Mouse (Mus musculus): ENCODE results near the gene Galnt7.

Gene Galnt7

DNA sequence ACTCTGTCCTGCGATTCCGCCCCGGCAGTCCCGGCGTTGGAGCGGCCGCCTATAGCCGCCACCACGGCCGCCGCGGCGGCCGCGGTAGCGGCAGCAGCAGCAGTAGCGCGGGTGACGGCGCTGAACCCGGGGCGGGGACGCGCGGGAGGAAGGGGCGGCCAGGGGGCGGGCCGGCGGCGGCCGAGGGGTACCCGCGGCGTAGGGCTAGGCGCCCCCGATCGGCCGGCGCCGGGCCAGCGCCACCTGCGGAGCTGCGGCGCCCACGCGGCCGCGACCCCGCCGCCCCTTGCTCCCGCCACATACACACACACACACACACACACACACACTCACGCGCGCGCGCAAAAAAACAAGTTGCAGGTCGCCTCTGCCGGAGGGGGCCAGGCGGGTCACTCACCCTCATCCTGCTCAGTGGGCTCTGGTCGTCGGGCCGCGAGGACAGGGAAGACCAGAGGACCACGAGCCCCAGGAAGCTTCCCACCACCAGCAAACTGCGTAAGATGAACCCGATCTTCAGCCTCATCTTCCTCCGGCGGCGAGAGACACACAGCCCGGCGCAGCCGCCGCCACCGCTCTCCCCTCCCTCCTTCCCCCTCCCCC lies at the start of gene Galnt7:
Gene Galnt7 (minus strand): TSS at position 577 of the 600 bp plus-strand sequence.
- DNase-seq: peak; percentile 69

DNA sequence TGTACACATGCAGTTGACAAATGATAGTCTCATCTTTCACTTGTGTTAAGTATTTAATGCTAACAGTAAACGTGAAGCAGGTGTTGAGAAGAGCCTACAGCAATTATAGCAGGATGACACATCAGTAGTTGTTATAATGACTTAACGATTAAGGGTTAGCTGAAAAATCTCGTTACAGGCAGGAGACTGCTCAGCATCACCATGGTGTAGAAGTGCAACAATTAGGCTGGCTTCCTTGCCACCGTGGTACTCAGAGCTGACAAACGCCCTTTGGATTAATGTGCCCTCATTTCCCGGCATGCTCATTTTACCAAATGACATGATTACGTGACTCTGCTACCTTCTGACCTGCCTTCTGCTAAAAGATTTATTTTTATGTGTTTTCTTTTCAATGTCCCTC lies 35.8 kb upstream of the Galnt7 start:
- no peak for DNase-seq

DNA sequence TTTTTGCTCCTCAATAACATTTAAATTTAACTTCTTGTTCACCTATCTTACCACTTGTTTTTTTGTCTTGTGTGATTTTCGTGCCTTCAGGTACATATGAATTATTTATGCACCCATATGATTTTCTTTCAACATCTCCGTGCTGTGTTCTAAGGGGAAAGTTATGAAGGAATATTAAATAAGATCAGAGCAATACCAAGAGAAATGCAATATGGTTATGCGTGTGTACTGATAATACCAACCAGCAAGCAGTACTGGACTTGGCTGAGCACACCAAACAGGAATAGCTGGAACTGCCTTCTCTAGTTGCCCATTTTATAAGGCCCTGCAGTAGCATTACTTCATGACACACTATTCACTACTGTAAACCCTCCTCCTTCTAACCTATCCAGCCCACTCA lies 33.0 kb upstream of the Galnt7 start:
- DNase-seq: no peak

DNA sequence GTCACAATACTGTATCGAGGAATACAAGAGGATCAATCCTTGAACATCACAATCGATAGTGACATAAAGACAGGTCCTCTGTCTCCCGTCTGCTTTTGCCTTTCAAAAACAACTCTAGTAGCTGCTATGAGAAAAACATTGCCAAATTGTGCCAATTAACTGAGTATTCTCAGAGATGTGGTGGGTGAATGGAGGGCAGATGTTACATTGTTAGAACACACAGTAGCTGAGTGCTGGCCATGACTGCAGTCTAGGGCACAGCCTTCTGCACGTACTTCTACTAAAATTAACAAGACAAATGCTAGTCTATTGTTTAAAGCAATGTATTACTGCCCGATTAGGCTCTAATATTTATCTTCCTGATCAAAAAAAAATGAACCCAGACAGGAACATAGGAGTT lies 27.2 kb upstream of the Galnt7 start:
- no peak for DNase-seq

DNA sequence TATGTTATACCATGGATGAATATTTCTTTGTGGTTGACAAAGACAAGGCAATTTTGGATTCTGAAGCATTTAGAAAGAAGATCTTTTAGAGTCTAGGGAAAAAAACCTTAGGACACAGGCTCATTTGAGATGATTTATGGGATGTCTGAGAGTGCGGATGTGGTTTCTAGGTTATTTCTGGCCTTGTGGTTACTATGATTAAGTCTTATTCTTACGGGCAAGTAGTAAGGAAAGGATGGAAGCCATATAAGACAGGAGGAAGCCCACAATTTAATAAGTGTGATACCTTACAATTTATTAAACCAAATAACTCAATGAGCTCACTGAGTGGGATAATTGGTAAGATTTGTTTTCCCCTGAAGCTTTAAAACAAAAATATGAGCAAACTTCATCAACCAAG lies 11.3 kb upstream of the Galnt7 start:
- DNase-seq: no peak

DNA sequence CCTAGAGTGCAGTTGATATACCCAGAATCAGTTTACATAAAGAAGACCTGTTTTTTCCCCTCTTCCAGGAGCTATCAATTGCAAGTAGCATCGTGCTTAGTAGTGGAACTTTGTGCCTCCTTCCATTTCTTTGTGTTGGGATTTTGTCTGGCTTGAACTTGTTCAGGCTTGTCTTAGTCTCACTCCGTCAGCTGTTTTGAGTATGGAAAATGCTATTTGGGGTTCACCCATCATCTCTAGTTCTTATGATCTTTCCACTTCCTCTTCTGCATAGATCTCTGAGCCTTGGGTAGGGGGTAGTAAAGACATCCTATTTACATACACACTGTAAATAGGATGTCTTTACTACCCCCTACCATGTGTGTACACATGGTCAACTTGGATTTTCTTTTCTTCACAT lies 7.2 kb upstream of the Galnt7 start:
- no peak for DNase-seq

DNA sequence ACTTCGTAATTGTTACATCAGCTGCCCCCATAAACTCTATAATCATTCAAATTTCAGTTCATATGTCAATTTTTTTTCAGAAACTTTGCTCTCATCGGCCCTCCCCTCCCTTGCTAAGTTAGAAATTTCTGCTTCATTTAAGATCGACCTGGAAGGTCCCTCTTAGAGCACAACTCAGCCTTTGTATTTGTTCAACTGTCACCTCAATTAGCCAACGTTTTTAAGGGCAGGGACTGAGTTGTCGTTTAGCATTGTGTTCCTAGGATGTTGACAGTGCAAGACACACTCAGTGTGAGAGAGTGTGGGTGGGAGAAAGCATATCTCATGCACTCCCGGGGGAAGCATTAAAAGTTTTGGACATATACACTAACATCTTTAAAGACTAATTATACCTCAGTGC lies 3.6 kb upstream of the Galnt7 start:
- no peak for DNase-seq

DNA sequence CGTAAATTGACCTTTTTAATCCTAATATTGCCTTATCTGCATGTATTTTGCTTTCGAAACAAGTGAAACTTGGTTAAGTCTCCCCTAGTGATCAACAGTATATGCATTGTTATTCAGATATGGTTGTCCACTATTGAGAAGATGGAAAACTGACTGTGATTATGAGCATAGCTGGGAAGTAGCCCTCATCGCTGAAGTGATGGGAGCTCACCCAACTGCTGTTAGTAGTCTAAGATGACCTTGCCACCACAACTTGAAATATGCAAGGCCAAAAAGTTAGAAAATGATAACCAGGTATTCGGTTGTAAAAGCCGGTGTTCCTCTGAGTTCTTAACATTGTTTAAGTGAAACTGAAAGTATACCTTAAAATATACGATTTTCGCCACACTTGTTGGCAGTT lies 1.3 kb upstream of the Galnt7 start:
- DNase-seq: no peak

DNA sequence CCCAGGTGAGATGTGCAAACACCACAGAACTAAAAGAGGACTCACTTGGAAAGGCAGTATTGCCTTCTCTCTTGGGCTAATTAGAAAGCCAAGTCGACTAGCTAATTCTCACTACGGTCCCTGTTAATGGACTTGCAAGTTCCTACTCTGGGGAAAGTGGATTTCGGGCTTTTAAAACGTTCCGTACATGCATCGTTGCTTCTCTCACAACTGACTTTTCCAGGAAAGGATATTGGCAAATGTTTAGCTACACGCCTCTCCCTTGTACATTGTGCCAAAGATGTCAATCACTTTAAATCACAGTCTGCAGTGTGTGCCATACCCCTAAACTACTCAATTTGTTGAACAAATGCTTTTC lies 915 bp upstream of the Galnt7 start:
- DNase-seq: no peak

DNA sequence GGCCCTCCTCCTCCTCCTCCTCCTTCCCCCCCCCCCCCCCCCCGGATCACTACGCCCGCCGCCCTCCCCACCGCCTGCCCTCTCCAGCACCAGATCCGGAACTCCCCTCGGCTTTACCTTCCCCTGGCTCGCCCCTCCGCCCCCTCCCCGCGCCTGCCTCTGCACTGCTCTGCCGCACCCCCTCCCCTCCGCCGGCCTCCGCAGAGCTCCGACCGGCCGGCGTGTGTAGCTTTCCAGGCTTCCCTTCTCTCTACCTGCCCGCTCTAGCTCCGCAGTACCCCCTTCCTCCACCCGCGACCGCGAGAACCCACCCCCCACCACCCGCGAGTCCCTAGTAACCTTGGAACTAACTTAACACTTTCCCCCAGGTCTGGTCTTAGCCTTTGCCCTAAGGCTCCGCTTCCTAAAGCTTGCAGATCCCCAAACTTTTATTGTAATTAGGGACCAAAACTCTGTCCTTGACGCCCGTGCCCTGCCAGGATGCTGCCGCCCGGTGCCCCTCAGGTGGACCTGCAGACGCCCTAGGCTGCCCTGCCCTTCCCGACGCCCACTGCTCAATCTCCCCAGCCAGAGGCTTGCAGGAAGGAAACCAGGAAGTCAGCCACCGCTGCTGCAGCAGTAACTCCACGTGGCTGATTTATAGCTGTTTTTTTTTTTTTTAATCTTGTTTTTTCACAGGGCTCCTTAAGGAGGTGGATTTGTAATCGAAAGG lies 380 bp upstream of the Galnt7 start:
- DNase-seq: peak; percentile 45

DNA sequence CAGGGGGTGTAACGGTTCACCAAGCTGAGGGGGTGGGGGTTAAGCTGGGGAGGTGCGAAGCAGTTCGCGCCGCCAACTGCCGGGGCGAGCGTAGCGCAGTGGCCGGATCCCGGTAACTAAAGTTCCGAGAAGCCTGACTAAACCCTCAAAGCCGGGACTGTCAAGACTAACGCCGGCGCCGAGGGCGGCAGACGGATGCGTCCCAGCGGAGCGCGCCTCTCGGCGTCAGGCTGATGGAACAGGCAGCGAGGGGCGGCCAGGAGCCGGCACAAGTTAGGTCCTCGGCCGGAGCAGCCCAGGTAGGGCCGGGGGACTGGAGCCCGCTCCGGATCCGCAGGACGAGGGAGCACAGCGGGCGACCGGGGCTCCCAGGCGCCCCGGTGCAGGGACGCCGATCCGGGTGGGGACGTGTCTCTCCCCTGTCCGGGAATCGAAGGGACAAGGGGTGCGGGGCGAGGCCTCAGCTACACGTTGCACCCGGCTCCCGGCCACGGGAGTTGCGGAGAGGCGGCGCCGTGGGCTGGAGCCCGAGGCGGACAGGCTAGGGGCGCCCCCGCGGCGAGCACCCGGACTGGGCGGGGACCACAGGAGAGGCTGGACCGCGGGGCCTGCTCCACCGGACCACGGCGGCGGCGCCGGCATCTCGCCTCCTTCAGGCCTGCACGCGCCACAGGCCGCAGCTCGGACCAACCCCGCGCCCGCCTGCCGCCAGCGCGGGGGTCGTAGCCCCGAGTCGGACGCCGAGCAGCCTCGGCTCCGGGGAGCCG lies 960 bp downstream of the Galnt7 start:
- DNase-seq: peak; percentile 79

DNA sequence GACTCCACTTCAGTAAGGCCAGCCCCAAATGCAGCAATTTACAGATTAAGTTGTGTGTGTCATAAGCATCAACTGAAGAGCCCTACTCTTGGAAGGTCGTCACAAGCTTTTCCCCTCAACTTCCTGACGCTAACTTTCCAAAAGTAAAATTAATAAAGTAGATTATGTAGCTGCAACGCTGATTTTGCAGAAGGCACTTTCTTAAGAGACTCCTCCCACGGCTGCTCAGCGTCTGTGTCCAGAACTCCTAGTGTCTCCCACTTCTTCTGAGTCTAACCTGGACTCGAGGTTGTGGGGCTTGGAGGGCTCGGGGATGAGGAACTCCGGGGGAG lies 1.5 kb downstream of the Galnt7 start:
- DNase-seq: no peak

DNA sequence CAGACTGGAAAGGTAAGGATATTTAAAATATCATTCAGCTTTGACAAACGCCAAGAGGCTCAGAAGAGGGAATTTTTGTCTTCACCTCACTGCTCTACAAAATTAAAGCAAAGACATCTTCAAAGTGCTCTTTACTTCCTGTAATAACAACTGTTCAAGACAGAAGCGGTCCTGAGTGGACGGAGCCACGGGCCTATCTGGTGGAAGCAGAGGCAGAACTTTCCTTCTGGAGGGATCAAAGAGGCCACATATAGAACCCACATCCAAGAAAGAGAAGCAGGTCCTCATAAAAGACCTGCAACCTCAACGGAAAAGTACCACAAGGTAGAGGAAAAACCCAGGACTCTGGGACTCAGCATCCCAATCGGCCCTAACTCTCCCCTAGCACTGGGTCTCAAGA lies 2.6 kb downstream of the Galnt7 start:
- no peak for DNase-seq

DNA sequence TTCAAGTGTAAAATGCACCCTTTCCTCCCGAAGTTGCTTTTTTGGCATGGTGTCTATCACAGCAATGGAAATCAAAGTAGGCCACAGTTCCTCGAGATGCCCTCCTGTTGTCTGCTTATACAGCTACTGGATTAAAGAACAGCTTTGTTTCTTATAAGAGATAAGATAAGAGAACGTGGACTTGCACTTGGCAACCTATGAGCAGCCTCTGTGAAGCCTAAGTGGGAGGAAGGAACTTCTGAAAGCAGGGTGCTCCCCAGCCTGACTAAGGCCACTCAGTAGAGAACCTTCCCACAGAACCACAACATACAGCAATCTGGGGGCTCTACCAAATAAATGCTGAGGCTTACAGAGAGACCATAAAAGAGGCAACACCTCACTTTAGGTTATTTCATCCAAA lies 5.3 kb downstream of the Galnt7 start:
- DNase-seq: no peak

DNA sequence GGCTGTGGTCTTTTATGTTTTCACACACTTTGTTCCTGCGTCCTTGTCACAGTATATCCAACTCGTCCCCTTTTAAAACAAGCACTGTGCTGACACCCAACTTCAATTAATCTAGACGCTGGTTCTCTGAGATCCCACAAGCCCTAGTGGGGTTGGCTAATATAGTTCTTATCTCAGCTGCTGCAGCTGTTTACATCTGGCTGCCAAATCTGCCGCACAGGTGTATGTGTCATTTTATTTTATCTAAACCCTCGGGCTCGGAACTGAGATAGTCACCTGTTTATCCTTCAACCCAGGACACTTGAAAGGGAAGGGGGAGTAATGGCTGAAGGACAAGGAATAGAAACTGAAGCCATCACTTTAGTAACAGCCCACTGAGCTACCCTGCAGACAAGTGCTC lies 8.6 kb downstream of the Galnt7 start:
- DNase-seq: no peak

DNA sequence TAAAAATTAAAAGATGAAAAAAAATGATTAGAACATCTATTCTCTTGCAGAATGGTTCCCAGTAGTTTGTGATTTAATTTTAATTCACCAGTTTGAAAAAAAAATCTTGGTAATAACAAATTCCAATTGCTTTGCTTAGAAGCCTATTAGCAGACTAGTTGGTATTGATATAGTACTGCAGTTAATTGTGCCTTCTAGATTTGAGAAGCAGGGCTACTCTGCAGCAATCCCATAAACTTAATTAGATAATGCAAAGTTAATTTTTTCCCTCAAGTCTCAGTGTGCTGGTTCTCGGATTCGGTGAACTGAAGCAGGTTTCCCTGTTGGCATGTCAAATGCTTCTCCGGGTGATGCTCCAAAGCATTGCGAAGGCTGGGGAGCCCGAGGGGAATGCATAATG lies 10.1 kb downstream of the Galnt7 start:
- no peak for DNase-seq

DNA sequence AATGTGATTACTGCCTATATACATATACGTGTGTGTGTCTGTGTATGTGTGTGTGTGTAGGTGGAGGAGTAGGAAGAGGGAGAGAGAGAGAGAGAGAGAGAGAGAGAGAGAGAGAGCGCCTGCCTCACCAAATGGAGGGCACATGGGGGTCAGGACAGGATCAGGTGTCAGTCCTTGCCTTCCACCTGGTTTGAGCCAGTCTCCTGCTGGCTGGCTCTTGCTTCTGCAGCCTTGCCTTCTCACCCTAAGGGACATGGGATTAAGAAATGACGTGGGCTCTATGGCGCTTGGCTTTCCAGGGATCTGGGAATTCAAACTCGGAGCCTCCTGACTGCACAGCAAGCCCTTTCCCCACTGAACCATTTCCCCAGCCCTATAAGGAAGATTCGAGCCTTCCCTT lies 13.9 kb downstream of the Galnt7 start:
- no peak for DNase-seq

DNA sequence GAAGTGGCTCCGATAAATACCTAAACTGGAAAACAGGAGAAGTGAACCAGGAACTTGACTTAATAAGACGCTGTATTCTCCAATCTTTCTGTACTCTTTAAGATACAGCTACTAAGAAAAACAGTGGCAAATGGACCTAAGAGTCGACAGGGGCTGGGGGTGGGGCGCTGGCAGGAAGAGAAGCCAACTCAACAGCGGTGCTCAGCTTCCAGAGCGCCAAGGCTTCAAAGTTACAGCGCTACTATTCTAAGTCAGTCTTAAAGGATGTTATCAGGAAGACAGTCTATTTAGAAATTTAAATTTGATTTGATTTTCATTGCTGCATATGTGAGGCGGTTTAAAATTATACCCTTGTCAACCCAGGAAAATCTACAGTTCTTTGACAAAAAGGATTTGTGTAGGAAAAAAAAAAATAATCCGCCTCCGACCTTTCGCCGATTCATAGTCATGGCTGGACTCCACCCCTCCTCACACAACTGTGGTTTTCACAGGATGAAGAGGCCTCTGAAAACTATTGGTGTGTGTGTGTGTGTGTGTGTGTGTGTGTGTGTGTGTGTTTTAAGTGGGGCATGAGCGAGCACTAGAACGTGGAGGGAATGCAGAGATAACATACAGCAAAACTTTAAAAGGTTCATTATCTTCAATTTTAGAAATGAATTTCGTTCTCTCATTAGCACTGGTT lies 15.1 kb downstream of the Galnt7 start:
- DNase-seq: no peak

DNA sequence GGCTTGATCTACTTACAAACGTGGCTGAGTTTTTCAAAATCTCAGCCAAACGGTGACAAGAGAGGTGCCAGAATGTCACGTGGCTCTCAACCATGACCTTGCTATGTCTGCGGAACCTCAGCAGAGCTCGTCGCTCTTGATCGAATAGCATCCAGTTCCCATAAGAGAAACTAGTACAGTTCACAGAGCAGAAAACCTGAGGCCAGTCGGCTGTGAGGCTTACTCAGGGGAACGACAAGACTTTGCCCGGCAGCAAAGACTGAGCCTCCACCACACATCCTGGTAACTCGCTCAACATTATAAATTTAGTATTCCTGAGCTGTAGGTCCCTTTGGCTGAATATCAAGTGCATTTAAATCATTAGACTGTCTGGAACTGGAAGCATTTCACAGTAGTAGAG lies 16.1 kb downstream of the Galnt7 start:
- no peak for DNase-seq

DNA sequence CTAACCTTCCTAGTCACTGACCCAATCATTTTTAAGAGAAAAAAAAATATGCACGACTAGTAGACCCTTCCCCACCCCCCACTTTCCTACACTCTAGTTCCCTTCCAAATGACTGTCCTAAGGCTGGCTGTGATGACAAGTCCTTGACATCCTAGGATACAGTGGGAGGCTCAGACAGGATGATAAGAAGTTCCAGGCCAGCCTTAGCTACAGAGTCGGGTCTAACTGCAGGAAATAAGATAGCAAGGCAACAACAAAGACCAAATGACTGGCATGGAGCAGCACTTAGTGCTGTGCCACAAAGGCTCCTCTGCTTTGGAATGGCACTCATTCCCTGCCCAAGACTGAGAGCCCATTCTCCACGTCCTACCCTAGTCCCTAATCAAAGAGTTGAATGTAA lies 16.6 kb downstream of the Galnt7 start:
- DNase-seq: no peak

DNA sequence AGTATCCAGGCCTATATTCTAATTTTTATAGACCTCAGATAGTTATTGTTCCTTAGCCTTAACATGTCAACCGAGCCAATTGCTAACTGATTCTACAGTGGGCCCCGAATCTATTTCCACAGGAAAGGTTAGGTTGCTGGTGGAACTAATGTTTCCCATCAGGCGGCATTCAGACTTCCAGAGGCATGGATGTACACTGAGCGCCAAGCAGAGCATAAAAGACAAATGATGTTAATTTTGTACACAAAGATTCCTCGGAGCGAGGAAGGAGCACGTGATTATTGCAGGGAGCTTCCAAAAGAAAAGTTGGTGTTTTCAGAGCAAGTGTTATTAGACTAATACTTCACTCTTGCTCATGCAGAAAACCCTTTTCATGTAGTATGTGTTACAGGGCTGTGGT lies 21.1 kb downstream of the Galnt7 start:
- DNase-seq: no peak

DNA sequence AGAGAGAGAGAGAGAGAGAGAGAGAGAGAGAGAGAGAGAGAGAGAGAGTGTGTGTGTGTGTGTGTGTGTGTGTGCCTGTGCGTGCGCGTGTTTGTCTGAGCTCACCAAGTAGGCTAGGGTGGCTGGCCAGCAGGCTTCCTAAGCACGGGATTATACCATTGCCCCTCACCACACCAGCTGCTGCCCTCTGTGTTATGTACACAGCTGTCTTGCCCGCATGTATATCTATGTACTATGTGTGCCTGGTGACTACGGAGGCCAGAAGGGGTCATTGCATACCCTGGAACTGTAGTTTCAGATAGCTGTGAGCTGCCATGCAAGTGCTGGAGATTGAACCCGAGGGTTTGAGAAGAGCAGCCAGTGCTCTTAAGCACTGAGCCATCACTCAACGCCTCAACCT lies 22.7 kb downstream of the Galnt7 start:
- DNase-seq: no peak

DNA sequence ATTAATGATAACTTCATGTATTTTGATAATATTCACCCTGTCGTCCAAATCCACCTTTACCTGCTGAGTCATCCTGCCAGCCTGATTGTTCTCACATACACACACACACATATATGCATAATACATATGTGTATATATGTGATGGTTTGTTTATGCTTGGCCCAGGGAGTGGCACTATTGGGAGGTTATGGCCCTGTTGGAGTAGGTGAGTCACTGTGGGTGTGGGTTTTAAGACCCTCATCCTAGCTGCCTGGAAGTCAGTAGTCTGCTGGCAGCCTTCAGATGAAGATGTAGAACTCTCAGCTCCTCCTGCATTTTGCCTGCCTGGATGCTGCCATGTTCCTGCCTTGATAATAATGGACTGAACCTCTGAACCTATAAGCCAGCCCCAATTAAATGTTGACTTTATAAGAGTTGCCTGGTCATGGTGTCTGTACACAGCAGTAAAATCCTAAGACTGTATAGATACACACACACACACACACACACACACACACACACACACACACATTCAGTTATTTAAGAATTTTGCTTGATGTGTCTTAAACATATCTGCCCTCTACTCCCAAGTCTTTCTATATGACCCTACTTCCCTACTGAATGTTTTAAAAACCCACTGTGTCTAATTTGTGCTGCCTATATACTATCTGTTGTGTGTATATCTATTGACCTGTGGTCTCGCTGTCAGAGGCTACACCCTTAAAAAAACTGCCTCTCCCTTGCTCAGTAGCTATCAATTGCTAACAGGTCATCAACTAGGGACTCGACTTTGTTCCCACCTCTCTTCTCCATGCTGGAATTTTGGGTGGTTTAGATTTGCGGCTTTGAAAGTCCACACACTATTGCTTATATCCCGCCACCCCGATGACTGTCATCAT lies 23.8 kb downstream of the Galnt7 start:
- DNase-seq: no peak
